Mouse (Mus musculus) bone marrow macrophage, adult 2 months (primary cell): ENCODE data around the gene Ppan. TPM values are rescaled to one million over a fixed set of nuclear protein-coding genes. Genes with fewer than 3 reads are reported as not detected.

Experiments used
- H3K27ac ChIP-seq: 2 replicates; pipeline ENCODE4 v1.5.1; 2012; ENCODE audit warnings: low read depth, low read length; ENCODE audit not compliant: insufficient read depth
- H3K4me1 ChIP-seq: 2 replicates; pipeline ENCODE4 v1.6.1; 2012; ENCODE audit warnings: low read length; ENCODE audit not compliant: control insufficient read depth, insufficient read depth
- H3K4me3 ChIP-seq: 2 replicates; pipeline ENCODE4 v1.5.1; 2012; ENCODE audit warnings: mild to moderate bottlenecking, low read length, moderate library complexity; ENCODE audit not compliant: insufficient read depth
- CTCF ChIP-seq: IDR thresholded peaks from 2 replicates; pipeline ENCODE4 v1.5.1; 2012; ENCODE audit warnings: low read depth, mild to moderate bottlenecking, low read length, moderate library complexity
- POLR2A ChIP-seq: IDR thresholded peaks from 2 replicates; pipeline ENCODE4 v1.6.1; 2012; ENCODE audit warnings: mild to moderate bottlenecking, low read depth, low read length, borderline replicate concordance
- polyA plus RNA-seq: library from polyadenylated mRNA; stranded (reverse); fragments of >200 nt; gene quantifications from 2 replicates; pipeline ENCODE4 v1.2.4, GENCODE M21; 2012; ENCODE audit not compliant: missing spikeins, insufficient read depth, insufficient read length

The Ppan gene
- 9.2 and 11.9 TPM in 2 replicates for polyA plus RNA-seq

DNA sequence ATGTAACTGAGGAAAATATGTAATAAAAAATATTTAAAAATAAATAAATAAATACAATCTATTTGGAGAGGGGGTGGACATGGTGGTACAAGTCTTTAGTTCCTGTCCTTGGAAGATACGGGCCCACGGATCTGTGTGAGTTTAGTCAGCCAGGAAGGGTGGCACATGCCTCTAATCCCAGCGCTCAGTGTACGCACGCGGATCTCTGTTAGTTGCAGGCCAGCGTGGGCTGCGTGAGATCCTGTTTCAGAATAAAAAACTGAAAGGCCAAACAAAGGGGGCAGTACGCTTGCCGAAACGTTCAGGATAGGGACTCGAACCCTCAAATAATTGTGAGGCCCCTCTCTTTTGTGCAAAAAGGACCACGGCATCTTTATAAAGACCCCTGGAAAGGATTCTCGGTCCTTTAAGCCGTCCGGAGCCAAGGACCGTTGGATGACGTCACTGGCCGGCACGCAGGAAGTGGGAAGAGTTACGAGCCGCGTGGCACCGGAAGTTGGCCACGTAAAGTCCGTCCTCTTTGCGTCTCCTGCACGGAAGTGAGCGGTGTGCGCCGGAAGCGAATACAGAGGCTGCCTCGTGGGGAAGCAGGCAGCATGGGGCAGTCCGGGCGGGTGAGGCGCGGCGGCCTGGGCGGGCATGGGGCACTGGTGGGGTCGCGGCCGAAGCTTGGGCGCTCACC, at the start of gene Ppan:
Gene Ppan (plus strand): TSS at position 472 of the 682 bp plus-strand sequence.
- TF ChIP-seq POLR2A = no peak
- no peak for TF ChIP-seq CTCF
- Histone ChIP-seq H3K4me1 (peaks cover 20% of the 10 kb centered on the region), H3K27ac (peak within 1 kb of the TSS; percentile 80), H3K4me3 (peak within 1 kb of the TSS; percentile 96)

DNA sequence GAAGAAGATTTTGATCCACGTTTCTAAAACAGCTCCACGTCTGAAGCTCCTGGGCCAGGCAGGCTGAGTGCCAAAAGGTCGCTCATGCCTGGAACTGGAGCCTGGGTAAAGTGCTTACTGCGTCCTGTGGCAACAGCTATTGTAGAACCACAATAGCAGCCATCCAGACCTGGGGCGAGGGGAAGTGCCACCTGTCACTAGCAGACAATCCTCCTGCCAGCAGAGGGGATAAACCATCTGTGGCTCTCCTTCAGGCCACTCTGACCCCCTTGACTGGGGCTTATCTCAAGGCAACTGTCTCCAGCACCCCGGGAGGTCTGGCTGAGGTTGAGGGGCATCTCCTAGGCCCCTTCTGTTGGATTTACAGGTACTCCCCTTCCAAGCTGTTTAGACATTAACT, 49.0 kb upstream of the Ppan start:
- TF ChIP-seq POLR2A (no peak), CTCF (no peak)
- Histone ChIP-seq H3K27ac (no peak overlapping the region), H3K4me3 (no peak overlapping the region), H3K4me1 (no peaks in the 10 kb centered on the region)

DNA sequence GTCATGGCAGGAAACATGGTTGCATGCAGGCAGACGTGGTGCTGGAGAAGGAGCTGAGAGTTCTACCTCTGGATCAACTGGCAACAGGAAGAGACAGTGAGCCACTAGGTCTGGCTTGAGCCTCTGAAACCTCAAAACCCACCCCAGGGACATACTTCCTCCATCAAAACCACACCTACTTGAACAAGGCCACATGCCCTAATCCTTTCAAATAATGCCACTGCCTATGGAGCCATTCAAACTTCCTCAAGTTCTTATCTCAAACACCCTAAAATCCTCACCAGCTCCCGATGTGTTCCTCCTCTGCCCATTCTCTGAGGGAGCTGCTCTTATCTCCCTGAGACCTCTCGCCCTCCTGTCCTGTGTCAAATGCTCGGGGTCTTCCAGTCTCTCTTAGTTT, 45.8 kb upstream of the Ppan start:
- Histone ChIP-seq H3K4me1 (no peaks in the 10 kb centered on the region), H3K4me3 (no peak overlapping the region), H3K27ac (no peak overlapping the region)
- TF ChIP-seq CTCF = no peak
- TF ChIP-seq POLR2A = no peak

DNA sequence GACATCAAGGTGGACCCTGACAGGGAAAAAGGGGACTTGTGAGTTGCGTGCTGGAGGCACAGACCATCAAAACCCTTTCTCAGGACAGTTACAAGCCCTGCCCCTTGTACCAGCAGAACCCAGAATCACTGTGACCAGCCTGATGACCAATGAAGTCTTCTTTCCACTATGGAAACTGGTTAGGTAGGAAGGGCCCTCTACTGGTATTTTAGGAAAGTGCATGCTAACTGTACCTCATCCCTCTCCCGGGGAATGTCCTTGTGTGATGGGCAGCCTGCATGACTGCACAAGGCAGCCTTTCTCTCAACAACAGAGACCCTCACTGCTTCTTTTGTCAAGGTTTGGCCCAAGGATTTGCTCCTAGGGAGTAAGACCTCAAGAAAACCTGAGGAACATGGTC, 45.3 kb upstream of the Ppan start:
- Histone ChIP-seq H3K27ac (no peak overlapping the region), H3K4me3 (no peak overlapping the region), H3K4me1 (no peaks in the 10 kb centered on the region)
- TF ChIP-seq POLR2A (no peak), CTCF (peak; percentile 23; the same call in 1 of the 2 replicates)

DNA sequence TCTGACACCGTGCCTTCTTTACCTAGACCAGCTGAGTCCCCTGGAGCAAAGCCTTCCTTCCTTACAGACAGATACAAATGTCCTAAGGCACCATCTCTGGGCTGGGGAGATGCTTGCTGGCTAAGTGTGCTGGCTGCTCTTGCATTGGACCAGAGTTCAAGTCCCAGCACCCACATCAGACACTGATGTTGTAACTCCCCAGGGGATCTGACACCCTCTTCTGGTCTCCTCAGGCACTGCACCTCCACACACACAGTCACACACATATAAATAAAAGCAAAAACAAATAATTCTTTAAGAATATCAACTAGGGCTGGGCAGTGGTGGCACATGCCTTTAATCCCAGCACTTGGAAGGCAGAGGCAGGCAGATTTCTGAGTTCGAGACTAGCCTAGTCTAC, 37.8 kb upstream of the Ppan start:
- Histone ChIP-seq H3K4me3 (no peak overlapping the region), H3K27ac (no peak overlapping the region), H3K4me1 (no peaks in the 10 kb centered on the region)
- TF ChIP-seq CTCF = no peak
- TF ChIP-seq POLR2A = no peak

DNA sequence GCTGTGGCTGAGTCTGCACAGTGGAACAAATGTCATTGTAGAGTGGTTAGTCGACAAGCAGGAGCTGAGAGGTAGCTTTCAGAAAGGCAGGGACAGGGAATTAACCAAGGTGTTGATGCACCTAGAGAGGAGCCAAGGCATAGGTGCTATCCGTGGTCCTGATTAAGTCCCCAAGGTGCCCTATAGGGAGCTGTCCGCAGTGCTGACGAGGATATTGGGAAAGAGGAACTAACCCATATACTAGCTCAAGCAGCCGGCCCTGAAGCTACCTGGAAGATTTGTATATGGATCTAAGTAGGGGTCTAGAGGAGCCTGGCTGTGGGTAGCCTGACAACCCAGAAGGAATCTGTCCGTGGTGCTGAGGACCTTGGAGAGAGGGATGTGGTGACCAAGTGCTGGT, 30.8 kb upstream of the Ppan start:
- Histone ChIP-seq H3K4me1 (no peaks in the 10 kb centered on the region), H3K27ac (no peak overlapping the region), H3K4me3 (no peak overlapping the region)
- TF ChIP-seq CTCF = no peak
- no peak for TF ChIP-seq POLR2A

DNA sequence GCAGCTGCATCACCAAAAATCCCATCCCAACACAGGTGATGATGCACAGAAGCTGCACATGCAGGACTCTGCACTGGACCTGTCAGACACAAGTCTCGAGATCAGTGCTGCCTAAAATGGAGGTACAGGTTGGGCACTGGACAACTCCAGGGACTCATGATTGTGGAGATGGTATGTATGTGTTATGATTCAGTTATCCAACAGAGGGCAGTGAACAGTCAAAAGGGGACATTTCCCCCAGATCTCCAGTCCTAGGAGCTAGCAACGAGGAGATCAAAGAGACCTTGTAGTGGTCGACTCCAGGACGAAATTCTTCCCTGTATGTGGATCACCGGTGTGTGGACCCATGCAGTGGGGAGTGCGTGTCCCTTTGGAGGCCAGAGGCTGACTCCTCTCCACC, 28.0 kb upstream of the Ppan start:
- no peak overlapping the region for H3K4me3 ChIP-seq

DNA sequence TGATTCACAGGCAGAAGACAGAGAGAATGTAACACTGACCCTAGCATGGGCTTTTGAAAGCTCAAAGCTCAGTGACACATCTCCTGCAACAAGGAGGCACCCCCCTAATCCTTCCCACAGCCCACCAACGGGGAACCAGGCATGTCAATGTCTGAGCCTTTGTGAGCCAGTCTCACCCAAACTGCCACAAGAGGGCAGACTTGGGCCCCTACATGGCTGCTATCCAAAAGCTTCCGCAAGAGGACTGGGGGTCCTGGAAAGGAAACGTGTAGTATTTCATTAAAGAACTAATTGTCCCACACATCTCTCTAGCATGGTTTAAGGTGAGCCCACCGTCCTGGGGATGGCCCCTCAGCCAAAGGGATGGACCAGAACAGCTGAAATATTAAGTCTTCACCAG, 26.2 kb upstream of the Ppan start:
- no peak overlapping the region for H3K27ac ChIP-seq
- no peak overlapping the region for H3K4me3 ChIP-seq
- H3K4me1 ChIP-seq = no peaks in the 10 kb centered on the region
- TF ChIP-seq POLR2A (no peak), CTCF (peak; percentile 79)

More for the DNA sequence above, 28.0 kb upstream of the Ppan start:
- Histone ChIP-seq H3K27ac (no peak overlapping the region), H3K4me1 (no peaks in the 10 kb centered on the region)
- TF ChIP-seq POLR2A = no peak
- no peak for TF ChIP-seq CTCF

DNA sequence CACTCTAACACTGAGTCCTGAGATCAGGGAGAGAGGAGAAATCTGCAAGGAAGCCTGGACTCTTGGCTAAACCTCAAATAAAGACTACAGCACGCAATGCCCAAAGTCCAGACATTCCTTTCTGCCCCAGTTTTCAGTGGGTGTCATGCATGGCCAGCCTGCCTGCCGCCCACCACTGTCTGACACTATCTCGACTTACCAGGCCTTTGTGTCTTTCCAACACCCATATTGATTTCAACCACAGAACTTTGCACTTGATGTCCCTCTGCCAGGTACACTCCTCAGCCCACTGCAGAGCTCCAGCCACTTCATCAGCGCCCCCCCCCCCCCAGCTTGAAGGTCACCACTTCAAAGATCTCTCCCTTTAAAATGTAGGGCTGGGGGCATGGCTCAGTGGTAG, 25.8 kb upstream of the Ppan start:
- Histone ChIP-seq H3K27ac (no peak overlapping the region), H3K4me3 (no peak overlapping the region), H3K4me1 (no peaks in the 10 kb centered on the region)
- TF ChIP-seq CTCF = no peak
- TF ChIP-seq POLR2A = no peak

DNA sequence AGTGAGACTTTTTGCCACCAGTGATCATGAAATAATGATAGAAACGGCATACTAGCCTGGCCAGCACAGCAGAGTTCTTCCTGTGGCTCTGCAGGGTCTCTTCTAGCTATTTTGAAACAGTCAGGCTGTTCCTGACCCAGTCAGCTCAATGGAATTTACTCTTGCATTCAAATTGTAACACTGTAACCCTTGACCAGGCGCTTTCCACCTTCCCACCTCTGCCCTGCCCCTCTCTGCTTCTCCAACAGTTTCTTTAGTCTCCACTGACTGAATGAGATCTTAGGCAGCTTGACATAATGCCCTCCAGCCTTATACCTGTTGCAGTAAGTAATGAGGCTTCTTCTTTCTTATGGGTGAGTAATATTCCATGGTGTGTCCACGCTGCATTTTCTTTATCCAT, 21.1 kb upstream of the Ppan start:
- H3K27ac ChIP-seq = no peak overlapping the region
- no peak for TF ChIP-seq POLR2A
- TF ChIP-seq CTCF = no peak
- no peak overlapping the region for H3K4me3 ChIP-seq
- 0 out of 2 replicates have a peak, but pooled peaks cover 2% of the 10 kb centered on the region for H3K4me1 ChIP-seq

DNA sequence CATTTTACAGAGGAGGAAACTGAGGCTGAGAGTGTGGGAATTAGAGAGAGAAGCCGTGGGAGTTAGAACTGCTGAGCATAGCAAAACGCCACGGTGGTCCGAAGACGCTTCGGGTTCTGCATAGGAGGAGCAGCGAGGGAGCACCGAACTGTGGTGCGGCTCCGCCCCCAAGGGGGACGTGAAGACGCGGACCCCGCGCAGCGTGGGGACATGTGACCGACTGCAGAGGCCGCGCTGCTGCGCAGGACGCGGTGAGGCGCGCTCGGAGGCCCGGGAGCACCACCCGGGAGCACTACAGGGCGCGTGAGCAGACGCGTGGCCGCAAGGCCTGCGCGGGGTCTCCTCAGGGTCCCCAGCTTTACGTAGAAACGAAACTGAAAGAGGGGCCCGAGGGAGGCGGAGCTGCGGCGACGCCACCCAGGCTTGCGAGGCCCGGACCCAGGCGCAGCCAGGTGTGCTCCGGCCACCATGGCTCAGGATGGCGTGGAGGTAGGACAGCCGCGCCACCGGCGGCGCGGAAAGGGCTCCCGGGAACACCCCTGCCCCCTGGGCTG, 19.4 kb upstream of the Ppan start, which contains the start of gene A230050P20Rik:
Gene A230050P20Rik (plus strand): TSS at position 195 of the 554 bp plus-strand sequence.
- TF ChIP-seq CTCF = no peak
- no peak for TF ChIP-seq POLR2A
- Histone ChIP-seq H3K4me3 (peak within 1 kb of the TSS; percentile 83), H3K27ac (peak within 1 kb of the TSS; percentile 0; the same call in 1 of the 2 replicates), H3K4me1 (0 out of 2 replicates have a peak, but pooled peaks cover 2% of the 10 kb centered on the region)
